Mouse (Mus musculus) heart, postnatal 10 days (tissue): Measurements from ENCODE around the gene Pnpla5. TPM values are rescaled to one million over a fixed set of nuclear protein-coding genes. Genes with fewer than 3 reads are reported as not detected.

Source experiments
- DNase-seq, 2 experiments: peaks; one replicate each; pipeline ENCODE4 v3.0.0; 2021
- intact Hi-C: fragments of 180-260 bp; cut with DNase I; formaldehyde crosslinking; loops from one replicate; pipeline ENCODE4 v1.15.1; 2025
- microRNA-seq, 2 experiments: library from miRNA; unstranded; fragments of <30 nt; microRNA quantifications; one replicate each; pipeline ENCODE4 v1.2.0; 2022
- total RNA-seq, 2 experiments: library from RNA; stranded (reverse); gene quantifications; 2 replicates each; pipeline ENCODE4 v1.2.3; 2021

Gene Pnpla5
- total RNA-seq, 2 experiments from 2014 or later, result not detected

- intact Hi-C loops, result loop anchor here (5.0 kb wide), 1 partner anchor 94 kb away; the partner anchor contains the start of gene Pnpla3
- DNase-seq, result no peak
Observed at GRCm38 (mm10) chr15:84073058-84073457, 49.9 kb downstream of the Pnpla5 start.

GRCm38 (mm10) chr15:84072226-84072625 is 50.7 kb downstream of the Pnpla5 start:
- intact Hi-C loops, result loop anchor here (5.0 kb wide), 1 partner anchor 95 kb away; the partner anchor contains the start of gene Pnpla3
- peak; percentile 34 to 77 for DNase-seq

GRCm38 (mm10) chr15:84070116-84070676 is 52.8 kb downstream of the Pnpla5 start:
- intact Hi-C loops, result loop anchor here (5.0 kb wide), 1 partner anchor 97 kb away; the partner anchor contains the start of gene Pnpla3

GRCm38 (mm10) chr15:84069455-84070050 is 53.4 kb downstream of the Pnpla5 start:
- intact Hi-C loops, result loop anchor here (5.0 kb wide), 1 partner anchor 98 kb away; the partner anchor contains the start of gene Pnpla3

More at GRCm38 (mm10) chr15:84070116-84070676, 52.8 kb downstream of the Pnpla5 start:
- DNase-seq, result no peak

GRCm38 (mm10) chr15:84065701-84066100 is 57.3 kb downstream of the Pnpla5 start:
- no peak for DNase-seq
- intact Hi-C loops, result no loop called here

More at GRCm38 (mm10) chr15:84069455-84070050, 53.4 kb downstream of the Pnpla5 start:
- DNase-seq, result no peak

DNA sequence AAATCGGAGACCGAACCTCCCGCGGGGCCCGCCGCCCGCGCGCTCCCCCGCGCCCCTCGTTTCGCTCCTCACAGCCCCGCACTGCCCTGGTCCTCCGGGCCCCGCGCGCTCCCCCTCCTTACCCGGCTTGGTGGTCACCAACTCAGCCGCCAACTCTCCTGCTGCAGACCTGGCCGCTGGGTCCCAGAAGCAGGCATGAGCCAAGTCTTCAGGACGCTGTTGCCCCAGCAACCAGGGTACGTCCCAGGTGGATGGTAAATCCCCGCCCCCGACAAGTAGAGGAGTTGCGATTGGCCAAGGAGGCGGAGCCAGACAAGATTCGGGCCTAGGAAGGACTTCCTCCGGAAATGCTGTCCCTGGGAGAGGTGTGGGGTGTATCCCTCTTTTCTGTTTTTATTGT is 57.8 kb downstream of the Pnpla5 start, which contains the start of gene Efcab6:
TSS of gene Efcab6 (minus strand) at position 240 of the 400 bp plus-strand sequence.
- no peak for DNase-seq
- intact Hi-C loops, result no loop called here

Small RNA genes within 50 kb of the gene (microRNA-seq; reads per million reads assigned to microRNA genes)
- gene Mir6392, result 0.24 to 0.35 reads per million in 2 experiments

Other genes with a start within 250 kb of the Pnpla5 start
- not detected for gene Efcab6, start 57.8 kb downstream of the Pnpla5 start, total RNA-seq
- not detected for gene Sult4a1, start 17.4 kb downstream of the Pnpla5 start, total RNA-seq
- gene Pnpla3, start 44.7 kb upstream of the Pnpla5 start, total RNA-seq, result 1 to 10 TPM; 4.5 to 4.6 TPM
- 100 to 1,000 TPM; 254 to 262 TPM for gene Samm50, start 69.1 kb upstream of the Pnpla5 start, total RNA-seq
- gene Parvb, start 108.9 kb upstream of the Pnpla5 start, total RNA-seq, result 100 to 1,000 TPM; 165 to 174 TPM
- gene Parvg, start 200.9 kb upstream of the Pnpla5 start, total RNA-seq, result 1 to 10 TPM; 1.7 to 2.5 TPM